Mouse (Mus musculus): ENCODE measurements around the gene Olfr5. TPM values are rescaled to one million over a fixed set of nuclear protein-coding genes. Genes with fewer than 3 reads are reported as not detected.

Olfr5 gene
- polyA plus RNA-seq, 1 experiment from 2014 or later, result not detected

DNA sequence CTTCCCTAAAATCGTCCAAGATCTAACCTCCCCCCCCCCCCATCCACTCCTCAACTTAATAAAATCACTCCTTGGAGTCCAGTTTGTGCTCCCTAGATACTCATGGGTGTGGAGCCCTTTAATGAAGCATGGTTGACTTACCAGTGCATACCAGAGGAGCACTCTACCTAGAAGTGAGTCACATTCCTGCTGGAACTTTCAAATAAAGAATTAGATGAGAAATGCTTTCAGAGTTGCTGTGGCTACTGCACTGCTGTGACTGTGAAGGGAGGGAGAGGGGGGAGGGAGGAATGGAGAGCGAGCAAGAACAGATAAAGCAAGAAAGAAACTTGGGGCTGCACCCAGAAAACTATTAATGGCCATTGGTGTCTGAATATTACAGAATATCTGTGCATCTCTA, 45.6 kb downstream of the Olfr5 start:
- Histone ChIP-seq H3K4me1 (no peaks in the 10 kb centered on the region), H3K27ac (no peak overlapping the region), H3K4me2 (no peak overlapping the region), H3K27me3 (no peaks in the 10 kb centered on the region), H3K4me3 (no peak overlapping the region), H3K9ac (no peak overlapping the region), H3K9me3 (peaks cover 2% of the 10 kb centered on the region; the same call in 1 of the 2 replicates), H3K36me3 (no peaks in the 10 kb centered on the region)
- no peak for ATAC-seq (ENCODE audit: insufficient number of reproducible peaks, insufficient read depth, low FRiP score, low TSS enrichment, low read depth)
- WGBS, result 71% methylated on average over 2 of the region's 2 CpGs

DNA sequence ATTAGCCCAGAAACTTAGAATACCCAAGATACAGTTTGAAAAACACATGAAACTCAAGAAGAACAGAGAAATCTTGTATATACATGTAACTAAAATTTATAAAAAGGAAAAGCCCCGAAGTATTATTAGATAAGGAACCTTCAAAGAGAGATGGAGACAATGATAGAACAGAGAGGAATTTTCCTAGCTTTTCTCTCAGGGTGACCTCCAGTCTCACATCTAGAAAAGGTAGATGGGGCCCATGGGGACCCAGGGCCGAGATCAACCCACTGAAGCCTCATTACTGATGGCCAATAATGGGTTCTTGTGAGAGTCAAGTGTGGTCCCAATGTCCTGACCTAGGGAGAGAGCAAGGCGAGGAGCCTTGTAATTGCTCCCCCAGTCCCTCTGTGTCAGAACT, 48.4 kb downstream of the Olfr5 start, which contains the start of gene Olfr1344:
Olfr1344 (plus strand) TSS at position 301 of the 400 bp plus-strand sequence.
- H3K4me2 ChIP-seq, result no peak within 1 kb of the TSS
- no peaks in the 10 kb centered on the region for H3K9me3 ChIP-seq
- WGBS, result 72% methylated on average over 3 of the region's 3 CpGs
- no peak within 1 kb of the TSS for H3K27ac ChIP-seq
- ATAC-seq (ENCODE audit: insufficient number of reproducible peaks, insufficient read depth, low FRiP score, low TSS enrichment, low read depth), result no peak
- no peak within 1 kb of the TSS for H3K4me3 ChIP-seq
- H3K9ac ChIP-seq, result no peak within 1 kb of the TSS
- H3K27me3 ChIP-seq, result no peaks in the 10 kb centered on the region
- H3K36me3 ChIP-seq, result no peaks in the 10 kb centered on the region
- no peaks in the 10 kb centered on the region for H3K4me1 ChIP-seq

DNA sequence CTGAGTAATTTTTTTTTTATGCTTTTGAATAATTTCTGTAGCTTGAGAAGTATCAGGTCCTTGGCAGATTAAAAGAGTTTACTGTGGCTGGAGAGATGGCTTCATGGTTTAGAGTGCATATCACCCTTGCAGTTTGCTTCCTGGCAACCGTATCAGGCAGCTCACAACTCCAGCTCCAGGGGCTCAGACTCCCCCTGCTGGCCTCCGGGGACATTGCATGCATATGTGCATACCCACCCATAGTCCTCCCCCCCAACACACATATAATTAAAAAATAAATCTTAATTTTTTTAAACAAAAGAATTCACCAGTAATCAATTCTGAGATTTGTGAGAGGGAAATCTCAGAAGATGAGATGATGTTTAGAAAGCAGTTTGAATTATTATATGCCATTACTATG, 56.4 kb downstream of the Olfr5 start:
- no peak overlapping the region for H3K4me3 ChIP-seq
- H3K27ac ChIP-seq, result no peak overlapping the region
- no peak overlapping the region for H3K4me2 ChIP-seq
- WGBS, result 44% methylated on average over 2 of the region's 2 CpGs
- H3K9me3 ChIP-seq, result 0 out of 2 replicates have a peak, but pooled peaks cover 4% of the 10 kb centered on the region
- H3K36me3 ChIP-seq, result no peaks in the 10 kb centered on the region
- no peaks in the 10 kb centered on the region for H3K27me3 ChIP-seq
- no peak overlapping the region for H3K9ac ChIP-seq
- H3K4me1 ChIP-seq, result no peaks in the 10 kb centered on the region
- no peak for ATAC-seq (ENCODE audit: insufficient number of reproducible peaks, insufficient read depth, low FRiP score, low TSS enrichment, low read depth)

DNA sequence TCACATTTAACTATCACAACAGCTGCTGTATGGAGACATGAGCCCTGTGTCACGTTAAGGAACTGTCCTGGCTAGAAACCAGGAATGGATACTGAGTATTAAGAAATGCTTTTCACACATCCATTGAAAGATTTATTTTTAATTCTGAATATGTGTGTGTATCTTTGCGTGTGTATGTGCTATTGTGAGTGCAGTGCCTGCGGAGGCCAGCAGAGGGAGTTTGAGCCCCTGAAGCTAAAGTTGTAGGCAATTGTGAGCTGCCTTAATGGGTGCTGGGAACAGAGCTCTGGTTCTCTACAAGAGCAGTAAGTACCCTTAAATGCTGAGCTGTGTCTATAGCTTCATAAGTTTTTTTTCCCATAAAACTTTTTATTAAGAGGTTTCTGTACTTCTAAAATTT, 57.4 kb downstream of the Olfr5 start:
- Histone ChIP-seq H3K9me3 (0 out of 2 replicates have a peak, but pooled peaks cover 4% of the 10 kb centered on the region), H3K27ac (no peak overlapping the region), H3K36me3 (no peaks in the 10 kb centered on the region), H3K4me3 (no peak overlapping the region), H3K9ac (no peak overlapping the region), H3K4me1 (no peaks in the 10 kb centered on the region), H3K4me2 (no peak overlapping the region), H3K27me3 (no peaks in the 10 kb centered on the region)
- no peak for ATAC-seq (ENCODE audit: insufficient number of reproducible peaks, insufficient read depth, low FRiP score, low TSS enrichment, low read depth)
- WGBS, result 84% methylated on average over 3 of the region's 3 CpGs

Other genes with a start within 250 kb of the Olfr5 start
- gene Epp13, start 234.2 kb downstream of the Olfr5 start, polyA plus RNA-seq (2015; fragmentation: Nextera tagmentation; extraction: Ambion mirVana), result not detected in 2 replicates
- gene Zfp667, start 200.4 kb downstream of the Olfr5 start, polyA plus RNA-seq (2015; fragmentation: Nextera tagmentation; extraction: Ambion mirVana), result 8.3 and 9.7 TPM in 2 replicates
- 7.8 and 9.2 TPM in 2 replicates for gene Zfp583, start 155.7 kb downstream of the Olfr5 start, polyA plus RNA-seq (2015; fragmentation: Nextera tagmentation; extraction: Ambion mirVana)
- gene Gm3854, start 143.2 kb downstream of the Olfr5 start, polyA plus RNA-seq (2015; fragmentation: Nextera tagmentation; extraction: Ambion mirVana), result 3.1 and 4.0 TPM in 2 replicates
- gene Zfp78, start 123.7 kb downstream of the Olfr5 start, polyA plus RNA-seq (2015; fragmentation: Nextera tagmentation; extraction: Ambion mirVana), result 2.7 and 4.5 TPM in 2 replicates
- gene Zfp28, start 103.6 kb downstream of the Olfr5 start, polyA plus RNA-seq (2015; fragmentation: Nextera tagmentation; extraction: Ambion mirVana), result 12.8 and 13.7 TPM in 2 replicates
- gene Smim17, start 88.2 kb downstream of the Olfr5 start, polyA plus RNA-seq (2015; fragmentation: Nextera tagmentation; extraction: Ambion mirVana), result not detected in 2 replicates
- not detected in 2 replicates for gene Gm20715, start 76.7 kb downstream of the Olfr5 start, polyA plus RNA-seq (2015; fragmentation: Nextera tagmentation; extraction: Ambion mirVana)
- not detected in 2 replicates for gene Olfr1344, start 48.3 kb downstream of the Olfr5 start, polyA plus RNA-seq (2015; fragmentation: Nextera tagmentation; extraction: Ambion mirVana)
- gene Olfr1336, start 30.8 kb downstream of the Olfr5 start, polyA plus RNA-seq (2015; fragmentation: Nextera tagmentation; extraction: Ambion mirVana), result not detected in 2 replicates
- not detected in 2 replicates for gene Olfr1346, start 19.8 kb downstream of the Olfr5 start, polyA plus RNA-seq (2015; fragmentation: Nextera tagmentation; extraction: Ambion mirVana)
- not detected in 2 replicates for gene Olfr1347, start 12.8 kb upstream of the Olfr5 start, polyA plus RNA-seq (2015; fragmentation: Nextera tagmentation; extraction: Ambion mirVana)
- gene Olfr1348, start 21.8 kb upstream of the Olfr5 start, polyA plus RNA-seq (2015; fragmentation: Nextera tagmentation; extraction: Ambion mirVana), result not detected in 2 replicates
- not detected in 2 replicates for gene Olfr1349, start 36.0 kb upstream of the Olfr5 start, polyA plus RNA-seq (2015; fragmentation: Nextera tagmentation; extraction: Ambion mirVana)
- not detected in 2 replicates for gene Olfr1350, start 77.9 kb upstream of the Olfr5 start, polyA plus RNA-seq (2015; fragmentation: Nextera tagmentation; extraction: Ambion mirVana)
- gene Zim1, start 209.5 kb upstream of the Olfr5 start, polyA plus RNA-seq (2015; fragmentation: Nextera tagmentation; extraction: Ambion mirVana), result 3.2 and 4.5 TPM in 2 replicates
- gene Peg3, start 243.5 kb upstream of the Olfr5 start, polyA plus RNA-seq (2015; fragmentation: Nextera tagmentation; extraction: Ambion mirVana), result 159 and 180 TPM in 2 replicates
- 9.6 and 11.3 TPM in 2 replicates for gene Usp29, start 243.6 kb upstream of the Olfr5 start, polyA plus RNA-seq (2015; fragmentation: Nextera tagmentation; extraction: Ambion mirVana)

Measured in embryonic facial prominence, embryonic 13.5 days (tissue).